Mouse (Mus musculus): Measurements from ENCODE around the gene Cxcl16.
"Not testable (repeated sequence)": the region's sequence is repeated elsewhere in the genome, so short reads cannot be mapped to it uniquely, and the experiment has no call there.

The Cxcl16 gene

GRCm38 (mm10) chr11:70453261-70454044 lies 6.3 kb downstream of the Cxcl16 start:
- no peak for DNase-seq (ENCODE audit: low spot score)

GRCm38 (mm10) chr11:70451797-70452498 lies 7.8 kb downstream of the Cxcl16 start, which contains the start of gene Med11:
TSS of gene Med11 (plus strand) at chr11:70451919.
- DNase-seq (ENCODE audit: low spot score), result peak; percentile 99

GRCm38 (mm10) chr11:70450926-70451325 lies 8.9 kb downstream of the Cxcl16 start:
- no peak for DNase-seq (ENCODE audit: low spot score)

DNA sequence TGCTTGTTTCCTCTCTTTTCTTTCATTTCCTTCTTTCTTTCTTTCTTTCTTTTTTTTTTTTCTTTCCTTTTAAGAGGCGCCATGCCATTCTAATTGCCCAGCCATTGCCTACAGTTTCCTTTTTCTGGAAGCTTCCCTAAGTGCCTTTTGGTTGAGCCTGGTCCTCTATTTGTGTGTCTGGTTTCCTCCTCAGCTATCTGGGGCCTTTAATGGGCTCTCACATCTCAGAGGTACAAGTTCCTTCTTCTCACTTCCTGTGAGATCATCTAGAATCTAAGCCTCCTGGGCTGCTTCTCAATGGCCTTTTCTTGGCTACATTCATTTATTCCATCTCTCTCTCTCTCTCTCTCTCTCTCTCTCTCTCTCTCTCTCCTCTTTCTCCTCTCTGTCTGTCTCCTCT lies 12.4 kb downstream of the Cxcl16 start:
- DNase-seq (ENCODE audit: low spot score), result no peak

DNA sequence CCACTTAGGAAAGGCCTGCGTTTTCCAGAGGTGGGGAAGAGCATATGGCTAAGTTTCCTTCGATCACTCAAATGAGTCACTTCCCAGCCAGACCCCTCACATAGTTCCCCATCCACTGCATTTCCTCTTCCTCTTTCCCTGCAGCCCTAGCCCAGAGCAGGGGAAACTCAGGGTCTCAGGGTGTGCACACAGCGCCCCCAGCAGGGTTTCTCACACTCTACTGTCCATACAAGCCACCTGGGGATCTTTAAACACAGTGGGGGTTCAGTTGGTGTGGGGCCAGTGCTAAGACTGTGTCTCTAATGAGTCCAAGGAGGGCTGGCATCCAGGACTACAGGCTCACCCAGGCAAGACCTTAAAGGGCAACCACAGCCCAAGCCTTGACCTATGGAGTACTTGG lies 13.0 kb downstream of the Cxcl16 start:
- no peak for DNase-seq (ENCODE audit: low spot score)

- DNase-seq (ENCODE audit: low spot score), result no peak
These were observed 15.1 kb downstream of the Cxcl16 start for GRCm38 (mm10) chr11:70444667-70445066.

GRCm38 (mm10) chr11:70443964-70444363 lies 15.8 kb downstream of the Cxcl16 start:
- no peak for DNase-seq (ENCODE audit: low spot score)

DNA sequence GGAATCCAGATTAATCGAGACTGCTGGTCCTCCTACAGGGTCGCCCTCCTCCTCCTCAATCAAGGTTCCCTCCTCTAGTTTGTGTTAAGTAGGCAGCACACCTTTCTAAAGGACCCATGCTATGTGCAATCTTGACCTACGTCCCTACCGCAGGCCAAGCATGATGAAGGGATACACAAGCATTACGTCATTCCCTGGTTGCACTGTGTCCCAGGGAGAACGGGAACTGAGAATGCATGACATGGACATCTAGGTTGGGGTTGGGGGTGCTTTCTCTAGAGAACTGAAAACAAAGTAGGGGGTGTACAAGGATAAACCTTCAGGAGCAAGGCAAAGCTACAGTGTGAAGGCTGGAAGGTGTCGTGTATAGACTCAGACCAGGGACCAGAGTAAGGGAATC lies 17.9 kb downstream of the Cxcl16 start:
- no peak for DNase-seq (ENCODE audit: low spot score)

DNA sequence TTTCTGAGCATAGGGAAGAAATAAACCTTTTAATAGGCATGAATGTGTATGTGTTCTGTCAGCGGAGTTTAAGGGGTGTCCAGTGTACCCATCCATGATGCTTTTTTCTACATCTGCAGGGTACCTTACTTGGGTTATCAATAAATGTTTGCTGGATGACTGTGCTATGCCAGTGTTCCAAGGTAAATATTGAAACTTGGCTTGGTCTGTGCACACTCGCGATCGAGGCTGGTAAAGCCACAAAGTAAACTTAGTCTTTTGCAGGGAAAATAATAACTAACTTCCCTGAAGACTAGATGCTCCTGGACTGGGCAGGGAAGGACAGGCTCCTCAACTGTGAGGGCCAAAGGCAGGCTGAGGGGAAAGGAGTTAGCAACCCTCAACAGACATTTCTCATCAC lies 19.1 kb downstream of the Cxcl16 start:
- DNase-seq (ENCODE audit: low spot score), result no peak

DNA sequence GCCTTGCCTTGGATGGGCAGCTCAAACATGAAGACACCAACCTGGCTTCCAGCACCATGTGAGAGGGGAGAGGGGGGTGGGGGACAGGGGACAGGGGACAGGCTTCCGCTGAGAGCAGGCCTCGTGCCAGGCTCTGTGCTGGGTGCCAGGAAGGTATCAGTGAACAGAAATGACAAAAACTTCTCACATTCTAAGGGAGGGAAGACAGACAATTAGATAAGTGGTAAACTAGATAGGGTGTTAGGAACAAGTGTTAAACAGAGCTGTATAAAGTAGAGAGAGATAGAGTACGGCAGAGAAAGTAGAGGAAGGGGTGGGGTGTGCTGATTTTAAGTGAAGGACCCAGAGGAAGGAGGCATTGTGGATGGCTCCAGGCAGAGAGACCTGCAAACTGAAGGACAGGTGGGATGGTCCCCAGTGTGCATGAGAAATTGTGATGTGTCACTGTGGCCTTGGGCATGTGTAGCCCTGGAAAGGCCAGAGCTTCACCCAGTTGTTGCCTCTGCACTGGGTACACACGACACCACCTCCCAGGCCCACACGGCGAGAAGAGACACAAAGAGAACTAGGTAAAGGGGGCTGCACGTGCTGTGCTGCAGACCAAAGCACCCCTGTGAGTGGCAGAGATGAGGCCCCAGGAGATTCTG lies 20.9 kb downstream of the Cxcl16 start:
- DNase-seq (ENCODE audit: low spot score), result no peak

DNA sequence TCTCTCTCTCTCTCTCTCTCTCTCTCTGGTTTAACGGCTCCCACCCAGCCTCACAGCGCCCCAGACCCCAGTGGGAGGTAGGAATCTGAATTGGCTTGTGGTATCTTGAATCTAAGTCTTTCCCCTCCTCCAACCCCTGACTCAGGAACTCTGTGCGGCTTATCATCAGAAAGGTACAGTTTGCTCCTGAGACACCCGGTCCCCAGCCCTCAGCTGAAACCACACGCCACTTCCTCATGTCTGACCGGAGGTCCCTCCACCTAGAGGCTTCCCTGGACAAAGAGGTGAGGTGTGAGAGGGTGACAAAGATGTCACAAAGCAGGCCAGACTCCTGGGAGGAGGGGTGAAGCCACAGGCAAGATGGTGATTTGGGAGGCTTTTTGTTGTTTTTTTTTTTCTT lies 22.4 kb downstream of the Cxcl16 start:
- DNase-seq (ENCODE audit: low spot score), result no peak

DNA sequence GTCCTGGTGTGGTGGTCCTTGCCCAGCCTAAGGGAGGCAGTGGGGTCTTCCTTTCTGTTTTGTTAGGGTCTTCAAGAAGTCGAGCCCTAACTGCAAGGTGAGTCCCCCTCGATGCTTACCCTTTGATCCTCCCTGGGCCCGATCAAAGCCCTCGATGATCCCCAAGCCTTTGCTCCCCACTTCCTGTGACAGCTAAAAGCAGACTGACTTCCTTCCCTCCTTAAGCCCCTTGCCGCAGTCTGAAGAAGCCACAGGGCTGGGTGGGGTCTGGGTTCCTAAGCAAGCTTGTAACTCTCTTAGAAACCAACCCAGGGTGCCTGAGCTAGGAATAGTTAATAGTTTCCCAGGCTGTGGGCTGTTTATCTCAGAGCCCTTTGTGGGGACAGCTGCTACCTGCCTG lies 24.3 kb downstream of the Cxcl16 start:
- no peak for DNase-seq (ENCODE audit: low spot score)

DNA sequence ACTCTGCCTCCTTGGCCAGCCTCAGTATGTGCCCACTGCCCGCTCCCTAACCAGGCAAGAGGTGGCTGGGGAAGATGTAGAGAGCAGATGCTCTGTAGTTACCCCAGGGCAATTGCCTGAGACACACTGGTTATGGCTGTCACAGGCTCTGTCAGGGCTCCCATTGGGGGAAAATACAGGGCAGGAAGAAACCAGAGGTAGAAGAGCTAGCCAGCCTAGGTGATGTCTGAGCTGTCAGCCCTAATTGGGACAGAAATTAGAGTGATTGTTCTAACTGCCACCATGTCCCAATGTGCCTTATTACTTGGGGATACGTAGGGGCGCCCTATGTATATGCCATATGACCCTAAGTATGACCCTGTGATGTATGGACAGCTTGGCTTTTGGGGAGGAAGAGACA lies 25.8 kb downstream of the Cxcl16 start:
- no peak for DNase-seq (ENCODE audit: low spot score)

GRCm38 (mm10) chr11:70433569-70433943 lies 26.2 kb downstream of the Cxcl16 start:
- no peak for DNase-seq (ENCODE audit: low spot score)

GRCm38 (mm10) chr11:70432895-70433568 lies 26.8 kb downstream of the Cxcl16 start:
- DNase-seq (ENCODE audit: low spot score), result no peak

GRCm38 (mm10) chr11:70432048-70432894 lies 27.5 kb downstream of the Cxcl16 start, which contains the start of gene Arrb2:
TSS of gene Arrb2 (plus strand) at chr11:70432635.
- peak; percentile 98 for DNase-seq (ENCODE audit: low spot score)

DNA sequence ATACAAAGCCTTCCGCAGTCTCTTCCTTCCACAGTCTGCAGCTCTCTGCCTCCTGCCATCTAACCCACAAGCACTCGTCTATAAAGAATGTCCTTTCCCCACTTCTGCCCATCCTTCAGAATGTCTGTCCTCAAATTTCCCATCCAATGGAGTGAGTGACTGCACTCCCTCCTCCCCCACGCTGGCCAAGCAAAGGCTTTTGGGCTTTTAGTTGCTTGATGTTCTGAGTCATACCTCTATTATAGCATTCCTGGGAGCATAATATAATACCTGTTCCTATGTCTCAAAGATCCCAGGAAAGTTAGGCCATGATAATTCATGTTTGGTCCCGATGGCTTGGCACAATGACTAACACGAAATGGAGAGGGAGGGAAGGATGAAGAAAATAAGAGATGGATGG lies 28.2 kb downstream of the Cxcl16 start:
- DNase-seq (ENCODE audit: low spot score), result no peak

DNA sequence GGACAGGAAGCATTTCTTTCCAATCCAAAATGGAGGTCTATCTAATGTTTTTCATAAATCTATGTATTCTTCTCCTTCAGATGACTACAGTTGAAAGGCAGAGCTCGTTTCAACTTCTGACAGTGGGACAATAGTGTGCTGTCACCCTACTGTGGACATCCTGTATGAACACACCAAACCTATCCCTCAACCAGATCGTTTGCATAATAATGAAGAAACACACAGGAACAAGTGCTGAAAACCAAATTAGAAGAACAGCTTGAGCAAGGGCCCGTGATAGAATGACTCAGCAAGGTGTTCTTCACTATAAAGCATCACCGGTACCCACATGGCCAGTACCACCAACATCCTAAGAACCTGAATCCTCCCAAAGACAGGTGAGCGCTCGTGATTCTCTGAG lies 33.2 kb downstream of the Cxcl16 start:
- DNase-seq (ENCODE audit: low spot score), result not testable (repeated sequence)

GRCm38 (mm10) chr11:70419486-70419885 lies 40.3 kb downstream of the Cxcl16 start:
- DNase-seq (ENCODE audit: low spot score), result no peak

DNA sequence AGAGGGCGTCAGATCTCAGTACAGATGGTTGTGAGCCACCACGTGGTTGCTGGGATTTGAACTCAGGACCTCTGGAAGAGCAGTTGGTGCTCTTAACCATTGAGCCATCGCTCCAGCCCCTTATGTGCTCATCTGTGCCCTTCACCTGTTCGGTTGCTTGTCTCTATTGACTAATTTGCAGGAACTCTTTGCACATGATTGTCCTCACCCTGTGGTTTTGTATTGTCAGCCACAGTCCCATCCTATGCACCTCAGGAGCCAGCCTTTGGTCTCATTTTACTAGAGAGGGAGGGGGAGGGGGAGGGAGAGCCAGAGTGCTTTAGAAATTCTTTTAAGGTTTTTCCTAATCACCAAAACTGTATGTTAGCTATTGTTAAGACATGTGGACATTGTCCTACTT lies 41.6 kb downstream of the Cxcl16 start:
- DNase-seq (ENCODE audit: low spot score), result no peak

DNA sequence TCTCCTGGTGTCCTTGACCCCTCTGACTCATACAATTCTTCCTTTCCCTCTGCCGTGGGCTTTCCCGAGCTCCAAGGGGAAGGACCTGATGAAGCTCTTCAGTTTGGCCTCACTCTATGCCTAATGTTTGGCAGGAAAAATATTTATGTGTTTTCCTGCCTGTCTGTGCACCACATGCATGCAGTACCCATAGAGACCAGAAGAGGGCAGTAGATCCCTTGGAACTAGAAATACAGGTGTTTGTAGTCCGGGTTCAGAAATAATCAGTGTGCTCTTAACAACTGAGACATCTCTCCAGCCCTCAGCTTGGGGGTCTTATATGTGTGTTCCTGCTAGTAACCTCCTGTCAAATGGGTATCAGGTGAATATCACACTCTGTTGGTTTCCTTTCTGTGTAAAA lies 45.8 kb downstream of the Cxcl16 start:
- peak; percentile 81 for DNase-seq (ENCODE audit: low spot score)

DNA sequence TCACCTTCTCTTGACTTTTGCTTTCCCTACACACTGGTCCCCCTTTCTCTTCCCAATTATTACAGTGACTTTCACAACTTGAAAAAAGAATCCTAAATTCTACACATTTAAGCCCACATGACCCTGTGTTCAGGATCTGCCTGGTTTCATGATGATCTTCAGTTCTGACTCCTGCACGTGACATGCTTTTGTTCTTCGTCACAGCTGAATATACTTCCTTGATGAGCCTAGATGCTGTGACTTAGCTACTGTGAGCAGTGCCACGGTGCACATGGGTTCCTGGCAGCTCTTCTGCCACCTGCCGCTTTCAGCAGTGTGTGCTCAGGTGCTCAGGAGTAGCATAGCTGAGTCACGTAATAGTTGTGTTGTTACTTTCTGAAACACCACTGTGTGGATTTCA lies 47.2 kb downstream of the Cxcl16 start:
- DNase-seq (ENCODE audit: low spot score), result no peak

Measured in urinary bladder, postnatal 14 days (tissue).